In the genomic region with DNA sequence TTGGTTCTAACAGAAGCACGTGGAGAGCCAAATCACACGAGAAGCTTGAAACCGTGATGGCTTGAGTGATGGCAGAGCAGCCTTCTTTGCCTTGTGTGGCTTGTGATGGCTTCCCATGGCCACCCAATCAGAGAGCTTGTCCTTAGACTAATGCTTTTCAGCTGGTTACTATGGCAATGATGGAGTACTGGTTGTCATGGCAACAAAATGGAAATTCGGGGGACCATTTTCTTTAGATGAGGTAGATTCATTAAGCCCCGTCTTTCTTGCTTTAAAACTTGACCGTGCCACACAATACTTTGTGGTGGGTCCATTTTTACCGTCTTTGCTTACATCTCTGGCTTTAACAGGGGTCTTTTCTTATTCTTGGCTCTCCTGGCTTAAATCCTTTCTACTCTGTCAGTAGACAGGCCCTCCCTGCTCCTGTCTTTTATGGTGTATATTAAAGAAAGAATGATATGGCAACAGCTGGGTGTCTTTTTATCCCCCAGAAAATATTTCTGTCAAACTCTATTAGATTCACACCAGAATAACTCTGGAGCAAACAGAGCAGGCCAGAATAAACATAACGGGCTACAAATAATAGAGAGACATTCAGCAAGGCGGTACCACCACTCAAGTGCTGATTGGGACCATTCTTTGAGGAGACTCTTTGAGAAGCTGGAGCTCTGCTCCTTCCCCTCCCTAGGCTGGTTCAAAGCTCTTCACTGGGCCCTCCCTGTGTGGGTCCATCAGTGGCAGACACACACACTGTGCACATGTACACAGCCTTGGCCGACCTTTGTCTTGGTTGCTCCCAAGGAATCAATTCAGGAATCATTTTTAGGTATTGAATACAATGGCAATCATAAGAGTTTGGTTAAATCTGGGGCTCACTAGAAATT, we compare ENCODE assay signal across 12 mouse cellular contexts. TPM values are rescaled to one million over a fixed set of nuclear protein-coding genes. Genes with fewer than 3 reads are reported as not detected.
DNase-seq lines count a peak whose midpoint lies in the region; TF ChIP-seq lines count a peak whose summit lies in the region.
"Had no signal": no experiment of that assay in that cellular context is flagged by ENCODE, and none has a peak within 500 bp of the region (broad histone marks: within the 10 kb centered on the region; RNA-seq: fewer than 3 reads in every experiment).

No protein-coding gene starts in this region.

- peaks cover 15% of the 10 kb centered on the region for H3K4me1 ChIP-seq in midbrain, embryonic 10.5 days
- H3K4me1 ChIP-seq in limb, embryonic 10.5 days: no peaks in the 10 kb centered on the region
- H3K4me1 ChIP-seq: liver, embryonic 15.5 days had no signal

- peak; percentile 39 to 79 for DNase-seq in left cerebral cortex, postnatal 10 days (ENCODE audit: extremely low spot score in 1 of 2, low spot score in 2 of 2)
- no peak for DNase-seq in left cerebral cortex, postnatal 4 days
- DNase-seq in frontal cortex, postnatal 10 days (ENCODE audit: low spot score in 2 of 2): peak; percentile 37 to 74
- peak; percentile 38 for DNase-seq in midbrain, embryonic 10.5 days (ENCODE audit: low spot score)
- DNase-seq in right cerebral cortex, postnatal 14 days: peak; percentile 19
- DNase-seq in gastrocnemius, adult 2 months: no peak
- no peak for DNase-seq in limb, embryonic 10.5 days (ENCODE audit: low spot score)
- no peak for DNase-seq in urinary bladder, postnatal 4 days (ENCODE audit: low spot score in 2 of 2)
- DNase-seq: cerebellum, adult 9-11 months; heart, postnatal 14 days; spleen, adult 18-20 months had no signal

- no peak overlapping the region for H3K4me3 ChIP-seq in midbrain, embryonic 10.5 days
- no peak overlapping the region for H3K4me3 ChIP-seq in gastrocnemius, adult 2 months
- no peak overlapping the region for H3K4me3 ChIP-seq in limb, embryonic 10.5 days
- H3K4me3 ChIP-seq: liver, embryonic 15.5 days had no signal

- no peaks in the 10 kb centered on the region for H3K27me3 ChIP-seq in midbrain, embryonic 10.5 days (ENCODE audit: low read depth, poor library complexity, severe bottlenecking)
- no peaks in the 10 kb centered on the region for H3K27me3 ChIP-seq in limb, embryonic 10.5 days (ENCODE audit: low read depth, poor library complexity, severe bottlenecking)
- H3K27me3 ChIP-seq: liver, embryonic 15.5 days had no signal

- no peaks in the 10 kb centered on the region for H3K9me3 ChIP-seq in midbrain, embryonic 10.5 days (replicated peaks)
- no peaks in the 10 kb centered on the region for H3K9me3 ChIP-seq in limb, embryonic 10.5 days (replicated peaks)
- H3K9me3 ChIP-seq: liver, embryonic 15.5 days had no signal

- no peak for TF ChIP-seq CTCF in gastrocnemius, adult 2 months (IDR thresholded peaks at IDR 0.05)

- intact Hi-C loops in left cerebral cortex, postnatal 10 days (cut with DNase I): no loop called here
- intact Hi-C loops in left cerebral cortex, postnatal 4 days (cut with DNase I): no loop called here
- intact Hi-C loops in gastrocnemius, adult 2 months (cut with DNase I): no loop called here

- peak overlapping the region; percentile 55 for H3K27ac ChIP-seq in midbrain, embryonic 10.5 days (replicated peaks)
- H3K27ac ChIP-seq in gastrocnemius, adult 2 months: no peak overlapping the region
- no peak overlapping the region for H3K27ac ChIP-seq in limb, embryonic 10.5 days
- H3K27ac ChIP-seq: liver, embryonic 15.5 days had no signal

- no peaks in the 10 kb centered on the region for H3K36me3 ChIP-seq in midbrain, embryonic 10.5 days
- no peaks in the 10 kb centered on the region for H3K36me3 ChIP-seq in limb, embryonic 10.5 days
- H3K36me3 ChIP-seq: liver, embryonic 15.5 days had no signal

- WGBS in midbrain, embryonic 10.5 days: 65% methylated on average over 10 of the region's 10 CpGs
- WGBS in limb, embryonic 10.5 days: 89% methylated on average over 10 of the region's 10 CpGs

RNA-seq across cellular contexts. Expression of gene BC048403, which starts 25.7 kb away (rescaled TPM):
- total RNA-seq in left cerebral cortex, postnatal 10 days (2021): 1 to 10 TPM; 8.6 to 8.8 TPM
- 1 to 10 TPM; 6.3 to 6.5 TPM for total RNA-seq in left cerebral cortex, postnatal 4 days (2021)
- polyA plus RNA-seq in midbrain, embryonic 10.5 days (2016; fragmentation: Nextera tagmentation; extraction: Ambion mirVana): 2.8 and 3.2 TPM in 2 replicates
- total RNA-seq in gastrocnemius, adult 2 months (2021): 1 to 10 TPM; 1.5 to 2.0 TPM
- polyA plus RNA-seq in limb, embryonic 10.5 days (2016; fragmentation: Nextera tagmentation; extraction: Ambion mirVana): 2.8 and 2.9 TPM in 2 replicates

Comparison
In these comparisons a context has a peak if more than half of its experiments do, and no peak if none do; other contexts are left out.
1. DNase-seq: peak in left cerebral cortex, postnatal 10 days (2 of 2), frontal cortex, postnatal 10 days (2 of 2), midbrain, embryonic 10.5 days (single experiment) and right cerebral cortex, postnatal 14 days (single experiment); none in left cerebral cortex, postnatal 4 days (single experiment), gastrocnemius, adult 2 months (single experiment), limb, embryonic 10.5 days (single experiment) and urinary bladder, postnatal 4 days (0 of 2).